Mouse (Mus musculus) midbrain, postnatal 0 days (tissue): ENCODE data around the gene Atp12a. TPM values are rescaled to one million over a fixed set of nuclear protein-coding genes. Genes with fewer than 3 reads are reported as not detected.

ENCODE experiments used
- ATAC-seq: fragments of 200-750 bp; cut with Nextera tagmentation; 2 replicates; pipeline ENCODE4 v1.8.0; 2017; ENCODE audit warnings: moderate number of reproducible peaks, mild to moderate bottlenecking, moderate TSS enrichment, moderate library complexity; ENCODE audit not compliant: low FRiP score
- DNase-seq: peaks from one replicate; pipeline ENCODE4 v3.0.0-alpha.2; 2015; ENCODE audit warnings: low spot score
- H3K27ac ChIP-seq: fragments of 300-500 bp; sonication (generic); 2 replicates; pipeline ENCODE4 v1.5.1; 2014; ENCODE audit warnings: low read depth, mild to moderate bottlenecking, low read length, mixed read lengths
- H3K27me3 ChIP-seq: fragments of 300-500 bp; sonication (generic); 2 replicates; pipeline ENCODE4 v1.6.1; 2014; ENCODE audit warnings: low read length, control low read depth, mixed read lengths; ENCODE audit not compliant: insufficient read depth
- H3K36me3 ChIP-seq: fragments of 300-500 bp; sonication (generic); 2 replicates; pipeline ENCODE4 v1.6.1; 2014; ENCODE audit warnings: low read length, control low read depth, mixed read lengths; ENCODE audit not compliant: insufficient read depth
- H3K4me1 ChIP-seq: fragments of 300-500 bp; sonication (generic); 2 replicates; pipeline ENCODE4 v1.6.1; 2014; ENCODE audit warnings: mild to moderate bottlenecking, control low read depth, antibody characterized with exemption, low read length, mixed read lengths; ENCODE audit not compliant: insufficient read depth
- H3K4me2 ChIP-seq: fragments of 300-500 bp; sonication (generic); 2 replicates; pipeline ENCODE4 v1.6.1; 2014; ENCODE audit warnings: low read depth, mild to moderate bottlenecking, low read length, mixed read lengths; ENCODE audit not compliant: poor library complexity, severe bottlenecking
- H3K4me3 ChIP-seq: fragments of 300-500 bp; sonication (generic); 2 replicates; pipeline ENCODE4 v1.5.1; 2014; ENCODE audit warnings: low read depth, mild to moderate bottlenecking, low read length, moderate library complexity
- H3K9ac ChIP-seq: fragments of 300-500 bp; sonication (generic); replicated peaks from 2 replicates; pipeline ENCODE4 v1.6.1; 2014; ENCODE audit warnings: mild to moderate bottlenecking, low read length, moderate library complexity, mixed read lengths; ENCODE audit not compliant: poor library complexity, severe bottlenecking
- H3K9me3 ChIP-seq: fragments of 300-500 bp; sonication (generic); 2 replicates; pipeline ENCODE4 v1.6.1; 2016; ENCODE audit warnings: low read length, control low read depth
- CTCF ChIP-seq: IDR thresholded peaks from 2 replicates; pipeline ENCODE4 v1.5.1; 2016; ENCODE audit warnings: antibody characterized with exemption, mild to moderate bottlenecking
- WGBS: fragments of 180-500 bp; shearing (Covaris S2); extraction: QIAGEN DNeasy Blood & Tissue Kit; methylation state at CpG from one replicate; pipeline ENCODE4 v1.1.7; 2014; 5-methylcytosine and 5-hydroxymethylcytosine counted together
- polyA plus RNA-seq: library from polyadenylated mRNA; unstranded; fragments of >200 nt; fragmentation: Nextera tagmentation; extraction: Ambion mirVana; gene quantifications from 2 replicates; pipeline ENCODE4 v1.2.1, GENCODE M21; 2015
- total RNA-seq: library from RNA; depleted of rRNA; stranded (reverse); fragments of >200 nt; gene quantifications from 2 replicates; pipeline ENCODE4 v1.2.3, GENCODE M21; 2014

Gene Atp12a
- total and polyA plus RNA-seq, 2 experiments from 2014 or later: 0.22 to 0.38 TPM

DNA sequence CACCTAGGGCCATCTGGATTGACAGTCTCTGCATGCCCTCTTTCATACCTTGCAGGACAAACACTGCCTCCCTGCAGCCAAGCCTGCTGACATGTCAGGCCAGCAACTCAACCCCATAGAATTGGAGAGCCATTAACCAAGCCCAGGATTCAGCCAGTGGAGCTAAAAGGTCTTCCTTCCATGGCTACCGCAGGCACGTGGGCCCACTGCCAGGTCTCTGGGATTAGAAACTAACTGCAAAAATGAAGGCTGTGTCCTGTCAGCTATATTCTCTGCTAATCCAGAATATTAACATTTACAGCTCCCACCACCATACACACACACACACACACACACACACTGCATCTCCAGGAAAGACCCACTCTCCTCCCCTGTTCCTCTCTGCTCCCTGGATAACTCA, 15.3 kb upstream of the Atp12a start:
- TF ChIP-seq CTCF: no peak
- Histone ChIP-seq H3K36me3 (no peaks in the 10 kb centered on the region), H3K4me1 (no peaks in the 10 kb centered on the region), H3K9me3 (no peaks in the 10 kb centered on the region), H3K9ac (no peak overlapping the region), H3K4me2 (no peak overlapping the region), H3K27me3 (no peaks in the 10 kb centered on the region), H3K27ac (no peak overlapping the region), H3K4me3 (no peak overlapping the region)
- DNase-seq (no peak), ATAC-seq (no peak)
- 69% methylated on average over 2 of the region's 2 CpGs for WGBS

DNA sequence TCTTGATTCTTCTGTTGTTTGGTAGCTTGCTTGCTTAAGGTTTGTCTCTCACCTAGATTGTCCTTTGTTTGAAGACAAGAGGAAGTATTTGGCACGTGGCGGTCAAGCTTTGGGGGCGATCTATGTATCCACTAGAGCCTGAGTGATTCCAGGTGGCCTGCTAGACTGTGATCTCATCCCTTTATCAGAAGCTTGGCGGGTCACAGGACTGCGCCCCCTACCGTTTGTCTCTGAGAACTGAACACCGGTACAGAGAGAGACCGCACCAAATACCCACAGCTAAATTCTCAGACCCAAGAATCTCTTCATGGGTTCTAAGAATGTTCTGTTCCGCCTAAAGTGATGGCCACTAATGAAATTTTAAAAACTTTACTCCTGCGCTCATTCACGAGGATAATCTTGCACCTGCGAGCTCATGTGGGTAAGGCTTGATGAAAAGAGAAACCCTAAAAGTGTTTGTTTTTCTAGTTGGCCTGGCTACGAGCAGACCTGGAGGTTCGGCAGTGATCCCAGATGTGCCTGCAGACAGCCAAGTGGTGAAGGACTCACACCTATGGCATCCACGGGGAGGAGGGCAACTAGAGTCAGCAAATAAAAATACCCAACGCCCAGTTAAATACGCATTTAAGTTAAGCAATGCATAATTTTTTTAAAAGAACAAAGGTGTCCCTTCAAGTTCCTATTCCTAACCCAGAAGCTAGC, 12.8 kb upstream of the Atp12a start:
- Histone ChIP-seq H3K4me1 (no peaks in the 10 kb centered on the region), H3K27me3 (no peaks in the 10 kb centered on the region), H3K9ac (no peak overlapping the region), H3K36me3 (no peaks in the 10 kb centered on the region), H3K4me3 (no peak overlapping the region), H3K4me2 (no peak overlapping the region), H3K9me3 (no peaks in the 10 kb centered on the region), H3K27ac (no peak overlapping the region)
- TF ChIP-seq CTCF: peak; percentile 49
- DNase-seq (peak; percentile 52), ATAC-seq (no peak)
- WGBS: 45% methylated on average over 17 of the region's 17 CpGs

DNA sequence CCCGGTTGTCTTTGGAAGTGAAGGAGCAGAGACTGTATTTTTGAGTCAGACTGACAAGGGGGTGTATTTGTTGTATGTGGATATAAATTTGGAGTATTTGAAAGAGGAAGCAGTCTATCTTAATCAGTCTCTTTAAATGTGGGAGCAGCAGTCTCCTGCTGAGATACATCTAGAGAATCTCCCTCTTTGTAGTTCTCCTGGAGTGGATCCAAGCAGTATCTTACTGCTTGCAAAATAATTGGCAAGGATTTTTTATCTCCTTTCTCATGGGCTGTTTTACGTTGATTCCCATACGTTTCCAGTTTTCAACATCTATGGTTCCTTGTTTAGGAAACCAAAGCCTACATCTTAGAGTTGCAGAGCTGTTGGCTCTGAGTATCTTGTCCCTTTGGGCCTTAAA, 10.1 kb upstream of the Atp12a start:
- DNase-seq (no peak), ATAC-seq (no peak)
- Histone ChIP-seq H3K27me3 (no peaks in the 10 kb centered on the region), H3K9me3 (no peaks in the 10 kb centered on the region), H3K4me3 (no peak overlapping the region), H3K4me1 (no peaks in the 10 kb centered on the region), H3K4me2 (no peak overlapping the region), H3K27ac (no peak overlapping the region), H3K36me3 (no peaks in the 10 kb centered on the region), H3K9ac (no peak overlapping the region)
- 66% methylated on average over 3 of the region's 3 CpGs for whole genome bisulfite sequencing
- no peak for TF ChIP-seq CTCF

DNA sequence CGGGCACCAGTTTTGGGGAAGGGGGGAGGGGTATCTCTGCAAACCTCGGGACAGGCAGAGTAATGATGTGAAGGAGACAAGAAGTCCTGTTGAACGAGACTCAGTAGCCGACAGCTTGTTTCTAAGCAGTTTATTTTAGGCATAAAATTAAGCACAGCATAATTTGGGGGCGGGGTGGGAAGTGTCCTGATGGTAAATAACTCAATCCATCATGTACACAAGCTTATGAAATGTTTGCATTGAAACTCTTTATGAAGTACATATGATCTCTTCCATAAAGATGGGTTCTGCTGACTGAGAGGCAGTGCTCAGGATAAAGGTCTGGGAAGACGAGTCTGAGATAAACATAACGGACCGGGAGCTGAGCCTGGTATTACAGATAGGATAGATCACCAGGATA, 9.5 kb upstream of the Atp12a start:
- 83% methylated on average over 8 of the region's 8 CpGs for WGBS
- Histone ChIP-seq H3K9me3 (no peaks in the 10 kb centered on the region), H3K36me3 (no peaks in the 10 kb centered on the region), H3K4me1 (no peaks in the 10 kb centered on the region), H3K4me2 (no peak overlapping the region), H3K4me3 (no peak overlapping the region), H3K27ac (no peak overlapping the region), H3K27me3 (no peaks in the 10 kb centered on the region), H3K9ac (no peak overlapping the region)
- ATAC-seq (no peak), DNase-seq (no peak)
- TF ChIP-seq CTCF: no peak

DNA sequence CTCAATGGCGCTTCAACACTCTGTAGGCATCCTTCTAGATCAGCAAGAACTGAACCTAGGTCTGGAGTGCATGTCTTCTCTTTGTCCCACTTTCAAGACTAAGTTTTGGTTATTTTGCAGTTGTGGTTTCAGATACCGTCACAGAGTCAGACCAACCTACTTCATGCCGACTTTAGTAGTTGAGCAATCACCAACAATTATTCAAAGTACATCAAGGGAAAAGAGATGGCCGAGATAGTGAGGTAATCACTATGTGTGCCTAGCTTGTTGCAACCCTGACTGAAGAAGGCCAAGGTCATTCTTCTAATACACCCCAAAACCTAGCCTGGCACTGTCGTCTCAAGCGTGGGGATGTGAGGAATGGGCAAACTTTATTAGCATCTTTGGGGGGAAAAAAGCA, 8.7 kb upstream of the Atp12a start:
- no peak overlapping the region for H3K27ac ChIP-seq
- H3K36me3 ChIP-seq: no peaks in the 10 kb centered on the region
- no peak for TF ChIP-seq CTCF
- no peak overlapping the region for H3K4me2 ChIP-seq
- H3K4me3 ChIP-seq: no peak overlapping the region
- ATAC-seq (no peak), DNase-seq (no peak)
- no peaks in the 10 kb centered on the region for H3K27me3 ChIP-seq
- 89% methylated on average over 6 of the region's 6 CpGs for WGBS
- H3K4me1 ChIP-seq: no peaks in the 10 kb centered on the region
- H3K9ac ChIP-seq: no peak overlapping the region
- no peaks in the 10 kb centered on the region for H3K9me3 ChIP-seq

DNA sequence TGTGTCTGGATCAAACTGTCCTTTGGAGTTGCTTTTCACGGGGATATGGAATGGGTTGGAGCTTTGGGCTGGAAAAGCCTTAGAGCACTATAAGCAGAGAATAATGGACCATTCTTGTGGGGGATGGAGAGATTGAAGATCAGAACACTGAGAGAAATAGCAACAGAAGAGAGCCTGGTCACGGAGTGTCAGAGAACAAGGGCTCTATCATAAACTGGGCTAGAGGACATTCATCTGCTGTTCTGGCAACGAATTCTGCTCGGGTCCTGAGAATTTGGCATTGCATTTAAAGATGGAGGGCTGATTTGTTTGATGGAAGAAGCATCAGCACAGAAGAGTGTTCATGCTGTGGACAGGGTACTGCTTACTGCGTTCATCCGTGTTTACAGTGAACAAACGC, 6.4 kb upstream of the Atp12a start:
- ATAC-seq: no peak
- Histone ChIP-seq H3K9me3 (no peaks in the 10 kb centered on the region), H3K36me3 (no peaks in the 10 kb centered on the region), H3K9ac (no peak overlapping the region), H3K4me2 (no peak overlapping the region), H3K4me1 (no peaks in the 10 kb centered on the region), H3K4me3 (no peak overlapping the region), H3K27ac (no peak overlapping the region), H3K27me3 (peaks cover 5% of the 10 kb centered on the region)
- no peak for TF ChIP-seq CTCF
- 70% methylated on average over 7 of the region's 7 CpGs for WGBS
- no peak for DNase-seq
